Mouse (Mus musculus): Measurements from ENCODE around the gene Ccdc121. TPM values are rescaled to one million over a fixed set of nuclear protein-coding genes. Genes with fewer than 3 reads are reported as not detected.

The Ccdc121 gene
- polyA plus RNA-seq, 1 experiment from 2014 or later = 0.18 TPM

DNA sequence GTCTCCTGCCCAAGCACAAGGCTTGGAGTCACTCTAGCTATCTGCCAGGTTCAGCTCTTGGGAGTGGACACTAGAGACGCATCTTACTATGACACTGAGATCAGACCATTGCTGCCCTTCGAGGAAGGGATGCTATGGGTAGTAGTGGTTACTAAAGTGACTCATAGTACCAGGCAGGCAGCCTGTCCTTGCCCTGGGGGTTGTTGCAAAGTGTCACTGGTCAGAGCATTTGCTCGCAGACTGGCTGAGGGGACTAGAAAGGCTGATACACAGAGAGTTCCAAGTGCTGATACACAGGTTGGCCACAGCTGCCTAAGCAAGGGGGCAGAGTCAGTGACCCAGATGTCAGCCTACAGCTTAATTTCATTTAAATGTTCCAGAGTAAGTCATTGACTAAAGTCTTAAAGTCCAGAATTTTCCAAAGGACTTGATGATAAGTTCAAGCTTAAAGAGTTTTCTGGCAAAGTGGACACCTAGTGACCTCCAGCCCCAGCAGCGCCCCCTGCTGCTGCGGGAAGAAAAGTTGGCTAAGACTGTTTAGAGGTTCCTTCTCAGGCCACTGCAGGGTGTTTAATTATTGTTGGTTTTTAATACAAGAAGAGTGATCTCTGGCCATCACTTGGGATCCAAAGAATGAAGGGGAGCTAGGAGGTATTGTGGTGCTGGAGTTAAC is 32.6 kb upstream of the Ccdc121 start:
- Histone ChIP-seq H3K27ac (replicated peaks; ENCODE audit: low read depth, low read length) (no peak overlapping the region), H3K9me3 (ENCODE audit: control insufficient read depth, low read length) (no peaks in the 10 kb centered on the region), H3K27me3 (ENCODE audit: control insufficient read depth, insufficient read depth, low read length) (no peaks in the 10 kb centered on the region), H3K4me2 (ENCODE audit: low read length) (no peak overlapping the region), H3K4me1 (ENCODE audit: control insufficient read depth, insufficient read depth, low read length) (0 out of 2 replicates have a peak, but pooled peaks cover 3% of the 10 kb centered on the region), H3K36me3 (ENCODE audit: control insufficient read depth, insufficient read depth, low read length) (no peaks in the 10 kb centered on the region), H3K9ac (replicated peaks; ENCODE audit: low read length) (no peak overlapping the region), H3K4me3 (replicated peaks; ENCODE audit: low read depth, low read length) (no peak overlapping the region)
- ATAC-seq (ENCODE audit: low FRiP score, low TSS enrichment) (no peak), DNase-seq (no peak)
- 71% methylated on average over 5 of the region's 5 CpGs for WGBS

DNA sequence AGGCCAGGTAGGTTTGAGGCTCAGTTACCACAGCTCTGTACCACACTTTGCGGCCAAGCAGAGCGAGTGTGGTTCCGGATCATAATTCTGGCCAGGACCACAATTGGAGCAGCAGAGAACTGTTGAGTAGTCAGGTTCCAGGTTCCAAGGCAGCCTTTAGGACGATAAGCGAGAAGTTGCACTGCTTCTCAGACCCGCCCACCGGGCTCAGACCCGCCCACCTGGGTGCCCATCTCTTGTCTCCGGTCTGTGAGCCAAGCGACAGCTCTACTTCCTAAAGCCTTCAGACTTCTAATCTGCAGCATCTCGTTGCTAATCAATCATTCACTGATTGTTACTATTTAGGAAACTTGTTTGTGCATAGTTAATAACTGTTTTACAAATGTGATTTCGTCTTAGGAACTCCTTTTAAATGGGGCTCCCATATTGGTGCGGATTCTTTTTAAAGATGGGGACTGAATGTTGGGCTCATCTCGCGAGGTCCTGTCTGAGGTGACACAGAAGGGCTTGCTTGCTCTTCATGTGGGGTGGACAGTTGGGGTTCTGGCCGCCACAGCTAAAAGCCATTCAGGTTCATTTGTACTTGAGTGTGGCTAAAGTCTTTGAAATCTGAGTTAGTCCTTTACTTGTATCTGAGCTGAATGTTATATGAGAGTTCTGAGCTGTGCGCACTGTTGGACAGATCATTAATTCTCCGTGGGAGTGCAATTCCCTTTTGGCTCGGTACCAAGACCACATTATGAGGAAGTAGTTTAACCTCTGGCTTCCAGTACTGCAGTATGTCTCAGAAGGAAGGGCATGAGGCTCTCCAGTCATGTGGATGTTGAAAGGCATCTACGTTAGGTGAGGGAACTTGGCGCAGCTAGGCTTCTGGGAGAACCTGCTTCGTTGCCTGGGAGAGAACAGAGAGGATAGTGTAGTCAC is 28.9 kb upstream of the Ccdc121 start:
- ATAC-seq (ENCODE audit: low FRiP score, low TSS enrichment) (no peak), DNase-seq (no peak)
- no peak overlapping the region for H3K9ac ChIP-seq (replicated peaks; ENCODE audit: low read length)

DNA sequence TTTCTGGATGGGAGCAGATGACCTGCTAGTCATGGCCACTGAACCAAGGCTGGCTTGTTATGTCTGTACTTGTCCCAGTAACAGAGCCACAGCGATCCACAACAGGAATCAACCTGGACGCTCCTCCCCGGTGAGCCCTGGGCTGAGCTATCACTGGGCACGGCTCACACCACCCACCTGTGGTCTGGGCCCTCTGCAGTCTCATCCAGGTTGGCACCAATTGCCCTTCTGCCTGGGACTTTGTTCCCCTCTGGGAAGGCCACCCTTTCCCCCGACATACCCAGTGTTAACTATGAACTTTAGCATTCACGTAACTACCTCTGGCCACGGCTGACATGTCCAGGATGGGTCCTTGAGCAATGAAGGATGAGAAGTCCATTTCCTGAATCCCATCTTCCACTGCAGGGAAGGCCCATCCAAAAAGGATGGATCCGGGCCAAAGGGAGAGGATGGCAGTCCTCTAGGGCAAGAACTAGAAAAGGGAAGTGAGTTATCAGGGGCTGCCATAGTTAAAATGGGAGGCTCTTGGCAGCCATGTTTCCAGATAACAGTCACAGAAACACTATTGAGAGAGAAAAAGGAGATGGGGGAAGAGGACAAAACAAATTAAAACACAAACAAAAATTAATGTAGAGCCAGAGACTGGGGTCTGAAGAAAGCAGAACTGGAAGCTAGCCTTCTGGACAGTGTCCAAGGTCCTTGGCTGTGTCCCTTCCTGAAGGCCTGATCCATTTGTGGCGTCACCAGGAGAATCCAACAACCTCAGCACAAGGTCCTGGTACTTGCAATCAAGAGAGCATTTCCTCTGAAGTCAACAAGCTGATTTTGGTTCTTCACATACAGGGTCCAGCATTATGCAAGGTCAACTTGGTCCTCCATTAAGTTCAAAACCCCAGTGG is 26.6 kb upstream of the Ccdc121 start:
- Histone ChIP-seq H3K36me3 (ENCODE audit: control insufficient read depth, insufficient read depth, low read length) (no peaks in the 10 kb centered on the region), H3K4me3 (replicated peaks; ENCODE audit: low read depth, low read length) (no peak overlapping the region), H3K27ac (replicated peaks; ENCODE audit: low read depth, low read length) (no peak overlapping the region), H3K9me3 (ENCODE audit: control insufficient read depth, low read length) (no peaks in the 10 kb centered on the region), H3K27me3 (ENCODE audit: control insufficient read depth, insufficient read depth, low read length) (no peaks in the 10 kb centered on the region), H3K4me1 (ENCODE audit: control insufficient read depth, insufficient read depth, low read length) (0 out of 2 replicates have a peak, but pooled peaks cover 4% of the 10 kb centered on the region), H3K9ac (replicated peaks; ENCODE audit: low read length) (no peak overlapping the region), H3K4me2 (ENCODE audit: low read length) (no peak overlapping the region)
- 97% methylated on average over 9 of the region's 9 CpGs for WGBS
- no peak for ATAC-seq (ENCODE audit: low FRiP score, low TSS enrichment)
- no peak for DNase-seq

More for the DNA sequence above, 28.9 kb upstream of the Ccdc121 start:
- Histone ChIP-seq H3K36me3 (ENCODE audit: control insufficient read depth, insufficient read depth, low read length) (no peaks in the 10 kb centered on the region), H3K4me2 (ENCODE audit: low read length) (no peak overlapping the region), H3K4me1 (ENCODE audit: control insufficient read depth, insufficient read depth, low read length) (0 out of 2 replicates have a peak, but pooled peaks cover 3% of the 10 kb centered on the region), H3K27me3 (ENCODE audit: control insufficient read depth, insufficient read depth, low read length) (no peaks in the 10 kb centered on the region), H3K4me3 (replicated peaks; ENCODE audit: low read depth, low read length) (no peak overlapping the region), H3K9me3 (ENCODE audit: control insufficient read depth, low read length) (no peaks in the 10 kb centered on the region), H3K27ac (replicated peaks; ENCODE audit: low read depth, low read length) (no peak overlapping the region)
- WGBS = 77% methylated on average over 22 of the region's 22 CpGs

DNA sequence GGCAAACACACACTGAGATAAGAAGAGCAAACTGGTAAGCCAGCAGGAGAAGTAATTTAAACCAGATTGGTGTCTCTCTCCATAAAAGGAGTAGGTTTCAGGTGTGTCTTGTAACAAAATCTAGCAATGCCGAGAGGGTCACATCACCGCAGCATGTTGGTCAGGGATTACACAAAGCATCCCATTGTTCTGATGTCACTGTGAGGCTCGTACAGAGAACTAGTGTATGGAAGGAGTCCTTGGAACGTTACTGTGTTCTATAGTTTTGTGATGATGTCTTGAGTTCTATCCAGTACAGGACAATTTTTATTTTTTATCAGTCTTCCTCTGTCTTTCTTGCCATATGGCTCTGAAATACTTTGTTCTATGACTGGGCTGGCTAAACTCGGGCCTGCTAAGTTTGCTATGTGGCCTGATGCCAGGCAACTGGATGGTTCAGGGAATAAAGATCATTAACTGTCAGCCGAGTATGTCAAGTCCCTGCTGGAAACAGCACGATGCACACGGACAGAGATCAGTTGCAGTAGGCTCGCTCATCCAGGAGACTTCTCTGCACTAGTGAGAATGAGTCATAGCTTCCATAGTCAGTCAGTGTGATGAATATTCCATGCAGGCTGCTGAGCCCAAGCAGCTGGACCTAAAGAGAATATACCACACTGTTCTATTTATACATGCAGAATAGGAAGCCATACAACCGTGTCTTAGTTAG is 24.1 kb upstream of the Ccdc121 start:
- no peaks in the 10 kb centered on the region for H3K9me3 ChIP-seq (ENCODE audit: control insufficient read depth, low read length)

DNA sequence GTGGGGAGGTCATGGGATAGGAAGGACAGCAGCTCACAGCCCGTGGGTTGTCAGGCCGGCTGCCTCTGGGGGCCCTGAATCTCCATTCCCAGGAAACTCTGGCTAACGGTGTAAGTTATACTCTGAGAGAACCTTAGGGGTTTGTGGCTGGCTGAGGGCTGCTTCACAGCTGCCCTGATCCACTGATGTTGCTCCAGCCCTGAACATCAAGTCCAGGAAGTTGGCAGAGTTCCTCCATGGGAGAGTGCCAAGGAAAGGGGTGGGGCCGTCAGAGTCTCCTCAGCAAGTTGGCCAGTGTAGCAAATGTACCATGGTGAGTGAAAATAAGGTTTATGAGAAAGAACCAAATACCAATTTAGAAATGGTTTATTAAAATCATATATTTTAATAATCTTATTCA is 18.1 kb upstream of the Ccdc121 start:
- WGBS = 80% methylated on average over 4 of the region's 4 CpGs

More for the DNA sequence above, 24.1 kb upstream of the Ccdc121 start:
- no peak overlapping the region for H3K4me3 ChIP-seq (replicated peaks; ENCODE audit: low read depth, low read length)
- H3K27me3 ChIP-seq (ENCODE audit: control insufficient read depth, insufficient read depth, low read length) = no peaks in the 10 kb centered on the region
- H3K4me1 ChIP-seq (ENCODE audit: control insufficient read depth, insufficient read depth, low read length) = 0 out of 2 replicates have a peak, but pooled peaks cover 4% of the 10 kb centered on the region
- no peak overlapping the region for H3K27ac ChIP-seq (replicated peaks; ENCODE audit: low read depth, low read length)
- DNase-seq (no peak), ATAC-seq (ENCODE audit: low FRiP score, low TSS enrichment) (no peak)
- H3K4me2 ChIP-seq (ENCODE audit: low read length) = no peak overlapping the region
- H3K9ac ChIP-seq (replicated peaks; ENCODE audit: low read length) = no peak overlapping the region
- 60% methylated on average over 10 of the region's 10 CpGs for WGBS
- no peaks in the 10 kb centered on the region for H3K36me3 ChIP-seq (ENCODE audit: control insufficient read depth, insufficient read depth, low read length)

DNA sequence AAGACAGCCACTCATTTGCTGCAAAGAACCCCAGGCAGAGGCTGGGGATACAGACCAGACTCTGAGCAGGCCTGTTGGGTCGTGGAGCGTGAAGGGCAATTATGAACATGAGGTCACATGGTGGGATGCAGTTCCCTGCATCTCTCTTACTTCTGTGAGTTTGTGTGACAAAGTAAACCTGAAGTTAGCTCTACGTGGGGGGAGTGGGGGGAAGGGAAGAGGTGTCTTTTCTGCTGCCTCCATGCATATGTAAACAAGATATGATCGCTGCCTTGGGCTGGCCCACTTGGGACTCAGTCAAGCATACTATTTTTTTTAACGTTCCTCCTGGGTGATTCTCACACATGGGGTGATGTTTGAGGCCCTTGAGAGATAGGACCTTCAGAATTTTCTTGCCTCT is 14.7 kb upstream of the Ccdc121 start:
- no peaks in the 10 kb centered on the region for H3K4me1 ChIP-seq (ENCODE audit: control insufficient read depth, insufficient read depth, low read length)

More for the DNA sequence above, 18.1 kb upstream of the Ccdc121 start:
- no peak overlapping the region for H3K9ac ChIP-seq (replicated peaks; ENCODE audit: low read length)
- no peaks in the 10 kb centered on the region for H3K9me3 ChIP-seq (ENCODE audit: control insufficient read depth, low read length)
- ATAC-seq (ENCODE audit: low FRiP score, low TSS enrichment) (no peak), DNase-seq (peak; percentile 40)
- no peaks in the 10 kb centered on the region for H3K27me3 ChIP-seq (ENCODE audit: control insufficient read depth, insufficient read depth, low read length)
- no peaks in the 10 kb centered on the region for H3K4me1 ChIP-seq (ENCODE audit: control insufficient read depth, insufficient read depth, low read length)
- no peak overlapping the region for H3K27ac ChIP-seq (replicated peaks; ENCODE audit: low read depth, low read length)
- no peaks in the 10 kb centered on the region for H3K36me3 ChIP-seq (ENCODE audit: control insufficient read depth, insufficient read depth, low read length)
- H3K4me3 ChIP-seq (replicated peaks; ENCODE audit: low read depth, low read length) = no peak overlapping the region
- no peak overlapping the region for H3K4me2 ChIP-seq (ENCODE audit: low read length)

DNA sequence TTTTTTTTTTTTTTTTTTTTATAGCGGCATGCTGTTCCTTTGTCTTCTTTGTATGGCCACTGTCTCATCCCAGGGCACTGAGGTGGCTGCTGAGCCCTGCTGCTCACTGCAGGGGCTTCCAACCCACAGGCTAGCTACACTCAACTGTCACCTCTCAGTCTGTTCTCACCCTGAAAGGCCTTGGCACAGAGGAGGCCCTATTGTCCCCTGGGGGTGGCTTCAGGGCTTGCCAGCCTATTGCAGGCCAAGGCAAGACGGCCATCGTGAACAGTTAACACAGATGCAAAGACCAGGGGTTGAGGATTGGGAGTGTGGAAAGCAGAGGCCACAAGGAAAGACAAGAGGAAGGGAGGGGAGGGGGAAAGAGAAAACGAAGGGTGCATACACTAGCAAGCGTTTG is 12.6 kb upstream of the Ccdc121 start:
- H3K4me2 ChIP-seq (ENCODE audit: low read length) = no peak overlapping the region
- no peaks in the 10 kb centered on the region for H3K36me3 ChIP-seq (ENCODE audit: control insufficient read depth, insufficient read depth, low read length)
- H3K27ac ChIP-seq (replicated peaks; ENCODE audit: low read depth, low read length) = no peak overlapping the region
- H3K9me3 ChIP-seq (ENCODE audit: control insufficient read depth, low read length) = no peaks in the 10 kb centered on the region
- no peaks in the 10 kb centered on the region for H3K4me1 ChIP-seq (ENCODE audit: control insufficient read depth, insufficient read depth, low read length)
- no peak overlapping the region for H3K4me3 ChIP-seq (replicated peaks; ENCODE audit: low read depth, low read length)
- H3K9ac ChIP-seq (replicated peaks; ENCODE audit: low read length) = no peak overlapping the region
- DNase-seq (no peak), ATAC-seq (ENCODE audit: low FRiP score, low TSS enrichment) (no peak)
- no peaks in the 10 kb centered on the region for H3K27me3 ChIP-seq (ENCODE audit: control insufficient read depth, insufficient read depth, low read length)
- WGBS = 40% methylated on average over 5 of the region's 5 CpGs

More for the DNA sequence above, 14.7 kb upstream of the Ccdc121 start:
- DNase-seq (no peak), ATAC-seq (ENCODE audit: low FRiP score, low TSS enrichment) (no peak)
- H3K9ac ChIP-seq (replicated peaks; ENCODE audit: low read length) = no peak overlapping the region
- H3K4me2 ChIP-seq (ENCODE audit: low read length) = no peak overlapping the region
- H3K4me3 ChIP-seq (replicated peaks; ENCODE audit: low read depth, low read length) = no peak overlapping the region
- no peak overlapping the region for H3K27ac ChIP-seq (replicated peaks; ENCODE audit: low read depth, low read length)
- 54% methylated on average over 5 of the region's 5 CpGs for WGBS
- no peaks in the 10 kb centered on the region for H3K9me3 ChIP-seq (ENCODE audit: control insufficient read depth, low read length)
- H3K36me3 ChIP-seq (ENCODE audit: control insufficient read depth, insufficient read depth, low read length) = no peaks in the 10 kb centered on the region
- H3K27me3 ChIP-seq (ENCODE audit: control insufficient read depth, insufficient read depth, low read length) = no peaks in the 10 kb centered on the region

All from midbrain, embryonic 14.5 days (tissue).